In genomic region chr13:95868896-95869540, GRCm38 (mm10) we compare ENCODE assay signal across 11 mouse cellular contexts. TPM values are rescaled to one million over a fixed set of nuclear protein-coding genes. Genes with fewer than 3 reads are reported as not detected.
DNase-seq lines count a peak whose midpoint lies in the region; ATAC-seq lines count a peak whose summit lies in the region.
"Had no signal": no experiment of that assay in that cellular context is flagged by ENCODE, and none has a peak within 500 bp of the region (broad histone marks: within the 10 kb centered on the region; RNA-seq: fewer than 3 reads in every experiment).

No protein-coding gene starts in this region.

- H3K27ac ChIP-seq in liver, embryonic 13.5 days, result no peak overlapping the region
- no peak overlapping the region for H3K27ac ChIP-seq in liver, embryonic 11.5 days (ENCODE audit: low read depth, low read length)
- peak overlapping the region; percentile 2; the same call in 1 of the 2 replicates for H3K27ac ChIP-seq in forebrain, embryonic 14.5 days (ENCODE audit: low read depth, low read length)
- H3K27ac ChIP-seq: heart, embryonic 13.5 days had no signal

- no peaks in the 10 kb centered on the region for H3K36me3 ChIP-seq in liver, embryonic 13.5 days
- H3K36me3 ChIP-seq in liver, embryonic 11.5 days (ENCODE audit: control insufficient read depth, insufficient read depth, low read length), result no peaks in the 10 kb centered on the region
- H3K36me3 ChIP-seq in forebrain, embryonic 14.5 days (ENCODE audit: control insufficient read depth, insufficient read depth, low read length), result no peaks in the 10 kb centered on the region
- H3K36me3 ChIP-seq: heart, embryonic 13.5 days had no signal

- H3K4me1 ChIP-seq in liver, embryonic 13.5 days (replicated peaks), result peaks cover 8% of the 10 kb centered on the region
- H3K4me1 ChIP-seq in liver, embryonic 11.5 days (replicated peaks; ENCODE audit: control insufficient read depth, insufficient read depth, low read length), result no peaks in the 10 kb centered on the region; the same call in 1 of the 2 replicates
- peaks cover 28% of the 10 kb centered on the region for H3K4me1 ChIP-seq in forebrain, embryonic 14.5 days (ENCODE audit: control insufficient read depth, insufficient read depth, low read length)

- WGBS in liver, embryonic 13.5 days (ENCODE audit: insufficient replicate concordance), result 61% methylated on average over 8 of the region's 8 CpGs
- 78% methylated on average over 8 of the region's 8 CpGs for WGBS in liver, embryonic 11.5 days
- 3% methylated on average over 8 of the region's 8 CpGs for WGBS in forebrain, embryonic 14.5 days

- H3K9me3 ChIP-seq in liver, embryonic 13.5 days (replicated peaks), result no peaks in the 10 kb centered on the region
- no peaks in the 10 kb centered on the region for H3K9me3 ChIP-seq in liver, embryonic 11.5 days (ENCODE audit: control insufficient read depth, low read length)
- H3K9me3 ChIP-seq in forebrain, embryonic 14.5 days (replicated peaks; ENCODE audit: control insufficient read depth, low read length), result no peaks in the 10 kb centered on the region
- H3K9me3 ChIP-seq: heart, embryonic 13.5 days had no signal

- no peak overlapping the region for H3K9ac ChIP-seq in liver, embryonic 13.5 days
- H3K9ac ChIP-seq in liver, embryonic 11.5 days (ENCODE audit: low read depth, low read length), result no peak overlapping the region
- H3K9ac ChIP-seq in forebrain, embryonic 14.5 days (ENCODE audit: low read length), result no peak overlapping the region
- H3K9ac ChIP-seq: heart, embryonic 13.5 days had no signal

- DNase-seq in liver, embryonic 13.5 days, result no peak
- no peak for DNase-seq in liver, embryonic 11.5 days (ENCODE audit: low spot score)
- peak; percentile 78 for DNase-seq in forebrain, embryonic 14.5 days (ENCODE audit: low spot score)
- DNase-seq in adrenal gland, adult 8-10 months, result no peak
- DNase-seq in adrenal gland, adult 2 months, result no peak
- no peak for DNase-seq in left cerebral cortex, postnatal 14 days (ENCODE audit: low spot score in 2 of 2)
- DNase-seq: cerebellum, adult 11-12 months; kidney, adult 9 months had no signal

- H3K27me3 ChIP-seq in liver, embryonic 13.5 days, result no peaks in the 10 kb centered on the region
- H3K27me3 ChIP-seq in liver, embryonic 11.5 days (replicated peaks; ENCODE audit: control insufficient read depth, insufficient read depth, low read length), result no peaks in the 10 kb centered on the region
- H3K27me3 ChIP-seq in forebrain, embryonic 14.5 days (replicated peaks; ENCODE audit: control insufficient read depth, insufficient read depth, low read length), result no peaks in the 10 kb centered on the region
- H3K27me3 ChIP-seq: heart, embryonic 13.5 days had no signal

- H3K4me3 ChIP-seq in liver, embryonic 13.5 days (replicated peaks), result no peak overlapping the region
- H3K4me3 ChIP-seq in liver, embryonic 11.5 days (ENCODE audit: low read depth, low read length), result no peak overlapping the region
- no peak overlapping the region for H3K4me3 ChIP-seq in forebrain, embryonic 14.5 days (ENCODE audit: low read depth, low read length)
- H3K4me3 ChIP-seq: heart, embryonic 13.5 days had no signal

- intact Hi-C loops in left cerebral cortex, postnatal 14 days (cut with DNase I), result no loop called here

- ATAC-seq in liver, embryonic 13.5 days (ENCODE audit: low read depth), result peak; percentile 23; the same call in 1 of the 2 replicates
- ATAC-seq in liver, embryonic 11.5 days (replicated peaks; ENCODE audit: low FRiP score), result no peak
- ATAC-seq in forebrain, embryonic 14.5 days, result peak; percentile 92
- ATAC-seq in megakaryocyte, adult 5-6 weeks (ENCODE audit: poor library complexity, severe bottlenecking), result peak; percentile 99
- peak; percentile 97 for ATAC-seq in neutrophil, adult 5-6 weeks (ENCODE audit: extremely low read depth, insufficient number of reproducible peaks, low FRiP score, poor library complexity, severe bottlenecking)

- no peak overlapping the region for H3K4me2 ChIP-seq in liver, embryonic 13.5 days
- no peak overlapping the region for H3K4me2 ChIP-seq in liver, embryonic 11.5 days
- H3K4me2 ChIP-seq in forebrain, embryonic 14.5 days (ENCODE audit: low read length), result peak overlapping the region; percentile 6
- H3K4me2 ChIP-seq: heart, embryonic 13.5 days had no signal

RNA-seq across cellular contexts. Expression of gene Iqgap2, which starts 22.7 kb away (rescaled TPM):
- polyA plus RNA-seq in liver, embryonic 13.5 days (2015; fragmentation: Nextera tagmentation; extraction: Ambion mirVana), result 11.9 and 14.5 TPM in 2 replicates
- polyA plus RNA-seq in liver, embryonic 11.5 days (2014; fragmentation: Nextera tagmentation; extraction: Ambion mirVana), result 17.1 and 17.7 TPM in 2 replicates
- polyA plus RNA-seq in forebrain, embryonic 14.5 days (2014; fragmentation: Nextera tagmentation; extraction: Ambion mirVana), result 4.2 and 4.4 TPM in 2 replicates
- total RNA-seq in megakaryocyte, adult 5-6 weeks (2015), result 143 and 152 TPM in 2 replicates
- 223 and 240 TPM in 2 replicates for total RNA-seq in megakaryocyte, adult 5-6 weeks (2017)
- total RNA-seq in neutrophil, adult 5-6 weeks (2017), result 33.4 and 35.4 TPM in 2 replicates
- 100 to 1,000 TPM; 141 to 294 (median 213) TPM for total RNA-seq in adrenal gland, adult 8-10 months (2022)
- total RNA-seq in adrenal gland, adult 2 months (2021), result 100 to 1,000 TPM; 107 to 186 TPM
- polyA plus RNA-seq in adrenal gland, adult 2 months (2012; rRNA removed), result 9.0 and 9.5 TPM in 2 replicates
- 10 to 100 TPM; 15.9 to 17.2 TPM for total RNA-seq in left cerebral cortex, postnatal 14 days (2021)
